Mouse (Mus musculus) heart, postnatal 0 days (tissue): ENCODE results near the gene BC003965.

Source experiments
- CTCF ChIP-seq: IDR thresholded peaks from 2 replicates; pipeline ENCODE4 v1.5.1; 2016; ENCODE audit warnings: antibody characterized with exemption, control low read depth, low read depth
- EP300 ChIP-seq: IDR thresholded peaks from 2 replicates; pipeline ENCODE4 v1.6.1; 2016; ENCODE audit warnings: antibody characterized with exemption, low read depth

- no peak for TF ChIP-seq CTCF
- no peak for TF ChIP-seq EP300
Observed at GRCm38 (mm10) chr17:25230700-25231099, 46.3 kb downstream of the BC003965 start.
